Mouse (Mus musculus) ZHBTc4 (cell line): ENCODE measurements around the gene Ccdc34.

Experiments used
- DNase-seq: peaks from one replicate; pipeline ENCODE4 v3.0.0-alpha.2; 2011; ENCODE audit warnings: low read depth, low spot score

The Ccdc34 gene

DNA sequence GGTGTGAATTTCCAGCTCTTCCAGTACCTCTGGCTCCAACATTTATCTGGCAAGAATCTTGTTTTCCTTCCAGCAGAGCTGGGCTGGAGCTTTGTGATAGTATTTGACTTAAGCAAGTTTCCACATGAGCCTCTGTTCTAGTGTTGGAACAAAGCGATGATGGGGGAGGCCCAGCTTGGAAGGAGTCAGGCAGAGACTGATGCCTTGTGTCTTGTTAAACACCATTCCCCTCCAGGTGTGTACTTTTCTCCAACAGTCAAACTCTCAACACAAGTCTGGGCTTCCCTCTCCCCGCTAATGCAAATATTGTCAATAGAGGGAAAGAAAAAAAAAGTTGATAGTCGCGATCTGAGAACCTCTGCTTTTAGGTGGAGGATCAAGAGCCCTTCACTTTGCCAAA is 196.7 kb downstream of the Ccdc34 start:
- no peak for DNase-seq

DNA sequence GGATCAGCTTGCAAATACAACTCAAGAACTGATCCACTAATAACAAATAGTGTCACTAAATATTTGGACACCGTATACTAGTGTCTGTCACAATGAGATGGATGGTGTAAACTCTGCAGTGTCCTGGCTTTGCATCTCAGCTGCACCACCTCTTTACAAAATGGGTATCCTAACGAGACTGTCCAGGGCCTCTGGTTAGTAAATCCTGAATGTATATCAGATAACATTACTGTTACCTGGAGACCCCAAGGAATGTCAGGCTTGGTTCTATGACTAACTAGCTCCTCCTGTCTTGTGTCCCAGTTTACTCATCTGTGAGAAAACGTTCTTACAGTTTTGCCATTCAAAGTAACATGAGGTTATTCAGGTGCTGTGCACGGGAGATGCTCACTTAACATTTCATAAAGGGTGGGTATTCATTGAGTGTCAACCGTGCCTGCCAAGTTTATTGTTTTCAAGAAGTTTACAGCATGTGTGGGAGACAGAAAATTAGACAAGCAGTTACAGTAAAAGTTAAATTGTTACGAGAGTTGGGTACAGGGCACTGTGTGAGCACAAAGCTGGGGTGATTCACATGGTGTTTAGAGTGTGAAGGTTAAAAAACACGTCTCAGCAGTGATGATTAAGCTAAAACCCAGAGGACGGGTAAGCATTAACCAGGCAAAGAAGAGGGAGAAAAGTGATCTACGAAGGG is 197.5 kb downstream of the Ccdc34 start:
- no peak for DNase-seq

DNA sequence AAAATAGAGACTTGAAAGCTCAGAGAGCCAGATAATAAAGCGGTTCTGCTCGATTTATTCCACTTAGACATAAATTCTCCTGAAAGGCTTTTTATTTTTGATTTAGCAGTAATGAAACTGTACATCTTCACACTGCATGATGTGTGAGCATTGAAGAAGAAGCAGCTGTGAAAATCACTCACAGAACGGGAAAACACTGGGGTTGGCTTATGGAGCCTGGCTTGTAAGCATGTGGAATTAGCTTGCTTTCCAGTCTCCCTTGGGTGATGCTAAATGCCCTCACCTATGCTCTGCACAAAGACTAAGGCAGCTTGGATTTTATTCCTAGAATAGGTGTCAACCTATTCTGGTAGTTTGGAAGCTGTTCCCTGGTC is 198.1 kb downstream of the Ccdc34 start:
- DNase-seq = no peak

DNA sequence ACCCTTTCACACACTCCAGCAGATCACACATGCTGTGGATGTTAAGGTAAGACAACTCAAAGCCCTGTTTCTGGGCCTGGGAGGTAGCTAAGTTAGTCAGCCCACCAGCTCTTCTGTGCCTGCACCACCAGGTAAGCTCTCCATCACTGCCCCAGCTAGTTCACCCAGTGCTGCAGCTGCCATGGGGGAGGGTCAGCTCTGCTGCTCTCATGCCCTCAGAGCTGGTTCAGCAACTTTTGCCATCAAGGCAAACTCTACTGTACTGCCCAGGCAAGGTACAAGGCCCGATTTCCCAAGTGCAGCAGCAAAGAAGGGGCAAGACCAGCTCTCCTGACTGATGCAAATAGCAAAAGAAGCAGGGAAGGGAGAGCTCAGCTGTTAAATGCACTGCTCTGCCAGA is 202.9 kb downstream of the Ccdc34 start:
- no peak for DNase-seq

DNA sequence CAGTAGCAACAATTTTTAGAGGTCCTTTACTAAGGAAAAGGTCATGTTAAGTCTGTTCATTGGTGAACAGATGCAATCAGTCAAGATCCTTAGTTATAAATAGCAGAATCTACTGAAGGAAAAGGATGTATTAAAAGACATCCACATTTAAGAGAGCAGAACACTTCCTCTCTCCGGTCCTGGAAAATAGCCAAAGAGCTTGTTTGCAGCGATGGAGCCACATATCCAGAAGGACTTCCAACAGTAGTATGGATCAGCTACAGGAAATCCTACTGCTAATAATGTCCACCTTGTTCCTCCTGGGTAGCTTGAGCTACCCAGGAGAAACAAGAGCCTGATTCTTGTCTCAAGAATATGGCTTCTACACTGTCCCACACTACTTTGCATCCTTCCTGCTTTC is 205.2 kb downstream of the Ccdc34 start:
- DNase-seq = no peak
